Mouse (Mus musculus): ENCODE data around the gene Srgap1. TPM values are rescaled to one million over a fixed set of nuclear protein-coding genes. Genes with fewer than 3 reads are reported as not detected.
A peak's percentile ranks its signal among the peaks of the same experiment; 100 is the strongest.

Gene Srgap1
- polyA plus RNA-seq, 1 experiment from 2014 or later = 3.7 TPM

- Histone ChIP-seq H3K4me1 (ENCODE audit: control insufficient read depth, insufficient read depth, low read length) (no peaks in the 10 kb centered on the region), H3K9ac (ENCODE audit: low read depth, low read length) (no peak overlapping the region), H3K9me3 (ENCODE audit: control insufficient read depth, low read length) (no peaks in the 10 kb centered on the region), H3K27ac (ENCODE audit: low read length) (no peak overlapping the region), H3K4me2 (ENCODE audit: low read depth, low read length) (no peak overlapping the region), H3K36me3 (ENCODE audit: control insufficient read depth, insufficient read depth, low read length) (no peaks in the 10 kb centered on the region), H3K4me3 (ENCODE audit: low read length) (no peak overlapping the region), H3K27me3 (replicated peaks; ENCODE audit: control insufficient read depth, insufficient read depth, low read length) (no peaks in the 10 kb centered on the region)
- WGBS = 77% methylated on average over 11 of the region's 11 CpGs
- no peak for ATAC-seq
Observed at GRCm38 (mm10) chr10:121805933-121806341, 241.2 kb downstream of the Srgap1 start.

GRCm38 (mm10) chr10:121804551-121804950, 242.6 kb downstream of the Srgap1 start:
- no peaks in the 10 kb centered on the region for H3K27me3 ChIP-seq (replicated peaks; ENCODE audit: control insufficient read depth, insufficient read depth, low read length)
- H3K4me1 ChIP-seq (ENCODE audit: control insufficient read depth, insufficient read depth, low read length) = no peaks in the 10 kb centered on the region
- 94% methylated on average over 13 of the region's 13 CpGs for WGBS
- ATAC-seq = no peak
- H3K4me2 ChIP-seq (ENCODE audit: low read depth, low read length) = no peak overlapping the region
- H3K27ac ChIP-seq (ENCODE audit: low read length) = no peak overlapping the region
- no peak overlapping the region for H3K9ac ChIP-seq (ENCODE audit: low read depth, low read length)
- H3K4me3 ChIP-seq (ENCODE audit: low read length) = no peak overlapping the region
- no peaks in the 10 kb centered on the region for H3K9me3 ChIP-seq (ENCODE audit: control insufficient read depth, low read length)
- no peaks in the 10 kb centered on the region for H3K36me3 ChIP-seq (ENCODE audit: control insufficient read depth, insufficient read depth, low read length)

- Histone ChIP-seq H3K27me3 (replicated peaks; ENCODE audit: control insufficient read depth, insufficient read depth, low read length) (no peaks in the 10 kb centered on the region), H3K4me1 (ENCODE audit: control insufficient read depth, insufficient read depth, low read length) (no peaks in the 10 kb centered on the region), H3K4me3 (ENCODE audit: low read length) (no peak overlapping the region), H3K36me3 (ENCODE audit: control insufficient read depth, insufficient read depth, low read length) (no peaks in the 10 kb centered on the region), H3K9me3 (ENCODE audit: control insufficient read depth, low read length) (no peaks in the 10 kb centered on the region), H3K4me2 (ENCODE audit: low read depth, low read length) (no peak overlapping the region), H3K9ac (ENCODE audit: low read depth, low read length) (no peak overlapping the region), H3K27ac (ENCODE audit: low read length) (no peak overlapping the region)
- WGBS = 93% methylated on average over 13 of the region's 13 CpGs
- no peak for ATAC-seq
Observed at GRCm38 (mm10) chr10:121800041-121800440, 247.1 kb downstream of the Srgap1 start.

GRCm38 (mm10) chr10:121796027-121796802, 250.9 kb downstream of the Srgap1 start:
- peak; percentile 98 for ATAC-seq
- no peak overlapping the region; the same call in 1 of the 2 replicates for H3K27ac ChIP-seq (ENCODE audit: low read length)
- H3K9ac ChIP-seq (ENCODE audit: low read depth, low read length) = no peak overlapping the region
- WGBS = 59% methylated on average over 8 of the region's 8 CpGs
- no peaks in the 10 kb centered on the region for H3K4me1 ChIP-seq (ENCODE audit: control insufficient read depth, insufficient read depth, low read length)
- no peak overlapping the region for H3K4me3 ChIP-seq (ENCODE audit: low read length)
- 0 out of 2 replicates have a peak, but pooled peaks cover 3% of the 10 kb centered on the region for H3K36me3 ChIP-seq (ENCODE audit: control insufficient read depth, insufficient read depth, low read length)
- H3K9me3 ChIP-seq (ENCODE audit: control insufficient read depth, low read length) = no peaks in the 10 kb centered on the region
- H3K4me2 ChIP-seq (ENCODE audit: low read depth, low read length) = peak overlapping the region; percentile 17
- H3K27me3 ChIP-seq (replicated peaks; ENCODE audit: control insufficient read depth, insufficient read depth, low read length) = no peaks in the 10 kb centered on the region

- Histone ChIP-seq H3K9ac (ENCODE audit: low read depth, low read length) (no peak overlapping the region), H3K4me2 (ENCODE audit: low read depth, low read length) (no peak overlapping the region), H3K9me3 (ENCODE audit: control insufficient read depth, low read length) (no peaks in the 10 kb centered on the region), H3K27me3 (replicated peaks; ENCODE audit: control insufficient read depth, insufficient read depth, low read length) (no peaks in the 10 kb centered on the region), H3K4me1 (ENCODE audit: control insufficient read depth, insufficient read depth, low read length) (no peaks in the 10 kb centered on the region), H3K36me3 (ENCODE audit: control insufficient read depth, insufficient read depth, low read length) (0 out of 2 replicates have a peak, but pooled peaks cover 3% of the 10 kb centered on the region), H3K4me3 (ENCODE audit: low read length) (no peak overlapping the region), H3K27ac (ENCODE audit: low read length) (no peak overlapping the region)
- no peak for ATAC-seq
- WGBS = 91% methylated on average over 12 of the region's 12 CpGs
Observed at GRCm38 (mm10) chr10:121794486-121794885, 252.6 kb downstream of the Srgap1 start.

- no peaks in the 10 kb centered on the region for H3K27me3 ChIP-seq (replicated peaks; ENCODE audit: control insufficient read depth, insufficient read depth, low read length)
- no peak for ATAC-seq
- H3K4me2 ChIP-seq (ENCODE audit: low read depth, low read length) = no peak overlapping the region
- H3K4me1 ChIP-seq (ENCODE audit: control insufficient read depth, insufficient read depth, low read length) = no peaks in the 10 kb centered on the region
- no peak overlapping the region for H3K27ac ChIP-seq (ENCODE audit: low read length)
- 92% methylated on average over 17 of the region's 17 CpGs for WGBS
- H3K36me3 ChIP-seq (ENCODE audit: control insufficient read depth, insufficient read depth, low read length) = 0 out of 2 replicates have a peak, but pooled peaks cover 3% of the 10 kb centered on the region
- no peak overlapping the region for H3K4me3 ChIP-seq (ENCODE audit: low read length)
- no peak overlapping the region for H3K9ac ChIP-seq (ENCODE audit: low read depth, low read length)
- H3K9me3 ChIP-seq (ENCODE audit: control insufficient read depth, low read length) = no peaks in the 10 kb centered on the region
Observed at GRCm38 (mm10) chr10:121792661-121793060, 254.5 kb downstream of the Srgap1 start.

GRCm38 (mm10) chr10:121790078-121790477, 257.0 kb downstream of the Srgap1 start:
- no peak overlapping the region for H3K9ac ChIP-seq (ENCODE audit: low read depth, low read length)
- no peaks in the 10 kb centered on the region for H3K27me3 ChIP-seq (replicated peaks; ENCODE audit: control insufficient read depth, insufficient read depth, low read length)
- WGBS = 73% methylated on average over 6 of the region's 6 CpGs
- no peak overlapping the region for H3K4me3 ChIP-seq (ENCODE audit: low read length)
- H3K36me3 ChIP-seq (ENCODE audit: control insufficient read depth, insufficient read depth, low read length) = peaks cover 7% of the 10 kb centered on the region; the same call in 1 of the 2 replicates
- no peaks in the 10 kb centered on the region for H3K4me1 ChIP-seq (ENCODE audit: control insufficient read depth, insufficient read depth, low read length)
- no peak for ATAC-seq
- no peak overlapping the region for H3K27ac ChIP-seq (ENCODE audit: low read length)
- no peaks in the 10 kb centered on the region for H3K9me3 ChIP-seq (ENCODE audit: control insufficient read depth, low read length)
- no peak overlapping the region for H3K4me2 ChIP-seq (ENCODE audit: low read depth, low read length)

GRCm38 (mm10) chr10:121788536-121788935, 258.6 kb downstream of the Srgap1 start:
- Histone ChIP-seq H3K9me3 (ENCODE audit: control insufficient read depth, low read length) (no peaks in the 10 kb centered on the region), H3K27ac (ENCODE audit: low read length) (no peak overlapping the region), H3K36me3 (ENCODE audit: control insufficient read depth, insufficient read depth, low read length) (peaks cover 7% of the 10 kb centered on the region; the same call in 1 of the 2 replicates), H3K4me2 (ENCODE audit: low read depth, low read length) (no peak overlapping the region), H3K27me3 (replicated peaks; ENCODE audit: control insufficient read depth, insufficient read depth, low read length) (no peaks in the 10 kb centered on the region), H3K4me3 (ENCODE audit: low read length) (no peak overlapping the region), H3K4me1 (ENCODE audit: control insufficient read depth, insufficient read depth, low read length) (no peaks in the 10 kb centered on the region), H3K9ac (ENCODE audit: low read depth, low read length) (no peak overlapping the region)
- 75% methylated on average over 3 of the region's 3 CpGs for WGBS
- no peak for ATAC-seq

GRCm38 (mm10) chr10:121781159-121781558, 266.0 kb downstream of the Srgap1 start:
- WGBS = 42% methylated on average over 14 of the region's 14 CpGs
- ATAC-seq = peak; percentile 58

More at GRCm38 (mm10) chr10:121781159-121781558, 266.0 kb downstream of the Srgap1 start:
- H3K4me2 ChIP-seq (ENCODE audit: low read depth, low read length) = peak overlapping the region; percentile 2; the same call in 1 of the 2 replicates
- H3K27me3 ChIP-seq (replicated peaks; ENCODE audit: control insufficient read depth, insufficient read depth, low read length) = no peaks in the 10 kb centered on the region
- H3K4me3 ChIP-seq (ENCODE audit: low read length) = no peak overlapping the region
- no peaks in the 10 kb centered on the region for H3K4me1 ChIP-seq (ENCODE audit: control insufficient read depth, insufficient read depth, low read length)
- H3K27ac ChIP-seq (ENCODE audit: low read length) = no peak overlapping the region
- peaks cover 4% of the 10 kb centered on the region; the same call in 1 of the 2 replicates for H3K36me3 ChIP-seq (ENCODE audit: control insufficient read depth, insufficient read depth, low read length)
- H3K9me3 ChIP-seq (ENCODE audit: control insufficient read depth, low read length) = no peaks in the 10 kb centered on the region
- H3K9ac ChIP-seq (ENCODE audit: low read depth, low read length) = no peak overlapping the region

All from intestine, embryonic 16.5 days (tissue).